Mouse (Mus musculus) thymus, adult 2 months (tissue): ENCODE measurements at regions not wholly inside any gene's neighbourhood (a gene's known extent, or its start where the extent isn't known, plus 50 kb on each side); places are given as distances from the start of the nearest gene placed in this dataset.

Source experiments
- DNase-seq: peaks from one replicate; pipeline ENCODE4 v3.0.0; 2021
- H3K27ac ChIP-seq: fragments of 200-500 bp; 2 replicates; pipeline ENCODE4 v1.5.1; 2012; ENCODE audit warnings: low read length, control low read depth; ENCODE audit not compliant: control insufficient read depth, insufficient read depth
- H3K27me3 ChIP-seq: fragments of 200-500 bp; 2 replicates; pipeline ENCODE4 v1.6.1; 2012; ENCODE audit warnings: mild to moderate bottlenecking, low read length, moderate library complexity, mixed read lengths; ENCODE audit not compliant: control insufficient read depth, insufficient read depth
- H3K36me3 ChIP-seq: fragments of 200-500 bp; 2 replicates; pipeline ENCODE4 v1.6.1; 2012; ENCODE audit warnings: mild to moderate bottlenecking, low read length, moderate library complexity; ENCODE audit not compliant: control insufficient read depth, insufficient read depth
- H3K4me1 ChIP-seq: fragments of 200-500 bp; replicated peaks from 2 replicates; pipeline ENCODE4 v1.6.1; 2012; ENCODE audit warnings: low read length; ENCODE audit not compliant: control insufficient read depth, insufficient read depth
- H3K4me3 ChIP-seq: fragments of 200-500 bp; 2 replicates; pipeline ENCODE4 v1.5.1; 2012; ENCODE audit warnings: mild to moderate bottlenecking, low read length, control low read depth, moderate library complexity; ENCODE audit not compliant: control insufficient read depth, insufficient read depth
- CTCF ChIP-seq: fragments of 200-500 bp; IDR thresholded peaks from 2 replicates; pipeline ENCODE4 v1.5.1; 2012; ENCODE audit warnings: mild to moderate bottlenecking, control low read depth, low read length, moderate library complexity, borderline replicate concordance; ENCODE audit not compliant: control insufficient read depth, poor library complexity, insufficient read depth; ENCODE audit errors: extremely low read depth
- POLR2A ChIP-seq: fragments of 200-500 bp; IDR thresholded peaks from 2 replicates; pipeline ENCODE4 v1.6.1; 2012; ENCODE audit warnings: mild to moderate bottlenecking, low read length, control low read depth, moderate library complexity; ENCODE audit not compliant: control insufficient read depth, poor library complexity, insufficient read depth; ENCODE audit errors: extremely low read depth
- WGBS: fragments of 180-500 bp; shearing (Covaris S2); methylation state at CpG from one replicate; pipeline ENCODE4 v1.1.7; 2018; 5-methylcytosine and 5-hydroxymethylcytosine counted together

GRCm38 (mm10) chr9:33289381-33289780, 653.4 kb downstream of the Ets1 start:
- no peak for DNase-seq
- WGBS = 91% methylated on average over 5 of the region's 5 CpGs
- H3K4me1 ChIP-seq = no peaks in the 10 kb centered on the region
- no peaks in the 10 kb centered on the region for H3K36me3 ChIP-seq
- TF ChIP-seq CTCF = no peak
- no peak for TF ChIP-seq POLR2A
- no peak overlapping the region for H3K27ac ChIP-seq
- no peak overlapping the region for H3K4me3 ChIP-seq
- H3K27me3 ChIP-seq = no peaks in the 10 kb centered on the region

- no peak for DNase-seq
- Histone ChIP-seq H3K4me3 (no peak overlapping the region), H3K4me1 (no peaks in the 10 kb centered on the region), H3K27me3 (no peaks in the 10 kb centered on the region), H3K36me3 (no peaks in the 10 kb centered on the region), H3K27ac (no peak overlapping the region)
- TF ChIP-seq POLR2A (no peak), CTCF (no peak)
These were observed 656.1 kb downstream of the Ets1 start for GRCm38 (mm10) chr9:33292116-33292515.

DNA sequence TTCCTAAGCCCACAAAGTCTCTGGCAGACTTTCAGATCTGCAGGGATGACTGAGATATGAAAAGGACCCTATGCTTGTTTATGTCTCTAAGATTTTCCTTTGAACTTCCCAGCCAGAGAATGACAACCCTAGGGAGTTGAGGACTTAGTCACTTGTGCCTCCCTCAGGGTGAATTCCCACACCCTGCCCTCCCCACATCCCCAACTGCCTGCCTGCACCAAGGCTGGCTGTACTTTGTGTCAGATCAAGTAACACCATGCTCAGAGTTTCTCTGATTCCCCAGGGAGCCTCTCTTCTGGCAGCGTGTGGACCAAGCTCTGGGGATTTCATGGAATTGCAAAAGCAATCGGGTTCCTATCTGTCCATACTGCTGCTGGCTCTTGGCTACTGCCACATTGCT, 659.9 kb downstream of the Ets1 start:
- no peak for DNase-seq
- no peak overlapping the region for H3K4me3 ChIP-seq
- H3K4me1 ChIP-seq = no peaks in the 10 kb centered on the region
- 25% methylated on average over 2 of the region's 2 CpGs for WGBS
- H3K27me3 ChIP-seq = no peaks in the 10 kb centered on the region
- no peak overlapping the region for H3K27ac ChIP-seq
- H3K36me3 ChIP-seq = no peaks in the 10 kb centered on the region
- TF ChIP-seq POLR2A = no peak
- no peak for TF ChIP-seq CTCF

- WGBS = 94% methylated on average over 1 of the region's 1 CpGs
- H3K36me3 ChIP-seq = no peaks in the 10 kb centered on the region
These were observed 683.6 kb downstream of the Ets1 start for GRCm38 (mm10) chr9:33319525-33320025.

GRCm38 (mm10) chr9:33327722-33328121, 691.7 kb downstream of the Ets1 start:
- H3K27ac ChIP-seq = no peak overlapping the region
- H3K4me1 ChIP-seq = no peaks in the 10 kb centered on the region
- no peak for TF ChIP-seq CTCF
- TF ChIP-seq POLR2A = no peak
- H3K27me3 ChIP-seq = no peaks in the 10 kb centered on the region
- H3K4me3 ChIP-seq = no peak overlapping the region
- no peaks in the 10 kb centered on the region for H3K36me3 ChIP-seq
- no peak for DNase-seq
- WGBS = 91% methylated on average over 2 of the region's 2 CpGs

More at GRCm38 (mm10) chr9:33319525-33320025, 683.6 kb downstream of the Ets1 start:
- no peak overlapping the region for H3K4me3 ChIP-seq
- no peak for TF ChIP-seq CTCF
- no peak for TF ChIP-seq POLR2A
- no peak for DNase-seq
- no peak overlapping the region for H3K27ac ChIP-seq
- H3K27me3 ChIP-seq = no peaks in the 10 kb centered on the region
- H3K4me1 ChIP-seq = no peaks in the 10 kb centered on the region

DNA sequence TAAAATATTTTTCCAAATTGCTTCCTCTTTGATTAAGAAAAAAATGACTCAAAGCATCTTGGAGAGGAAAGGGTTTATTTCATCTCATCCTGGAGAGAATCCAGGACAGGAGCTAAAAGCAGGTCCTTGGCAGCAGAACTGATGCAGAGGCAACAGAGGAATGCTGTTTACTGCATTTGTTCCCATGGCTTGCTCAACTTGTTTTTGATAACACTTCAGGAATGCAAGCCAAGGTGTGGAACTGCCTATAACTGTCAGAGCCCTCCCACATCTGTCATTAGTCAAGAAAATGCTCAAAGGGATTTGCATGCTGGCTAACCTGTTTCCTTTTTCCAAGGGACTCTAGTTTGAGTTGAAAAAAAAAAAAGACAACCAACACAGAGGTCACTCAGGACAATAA, 714.2 kb downstream of the Ets1 start:
- Histone ChIP-seq H3K27ac (no peak overlapping the region), H3K27me3 (no peaks in the 10 kb centered on the region), H3K4me3 (no peak overlapping the region), H3K4me1 (no peaks in the 10 kb centered on the region), H3K36me3 (no peaks in the 10 kb centered on the region)
- DNase-seq = no peak
- TF ChIP-seq CTCF = no peak
- no peak for TF ChIP-seq POLR2A

DNA sequence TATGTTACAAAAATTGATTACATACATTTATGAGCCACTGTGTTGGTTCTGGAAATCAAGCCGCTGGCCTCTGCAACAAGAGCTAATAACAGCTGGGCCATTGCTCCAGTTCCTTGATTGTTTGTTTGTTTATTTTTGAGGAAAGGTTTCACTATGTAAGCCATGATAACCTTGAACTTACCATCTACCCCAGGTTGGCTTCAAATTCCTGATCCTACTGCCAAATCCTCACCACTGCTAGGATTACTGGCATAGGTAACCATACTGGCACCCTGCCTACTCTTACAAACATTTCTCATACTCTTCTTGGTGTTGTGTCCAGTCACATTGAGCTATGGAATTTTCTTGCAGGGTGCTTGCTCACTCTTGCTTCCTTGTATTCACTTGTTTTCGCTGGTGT, 720.6 kb downstream of the Ets1 start:
- Histone ChIP-seq H3K36me3 (no peaks in the 10 kb centered on the region), H3K4me1 (no peaks in the 10 kb centered on the region), H3K27ac (no peak overlapping the region), H3K27me3 (no peaks in the 10 kb centered on the region), H3K4me3 (no peak overlapping the region)
- 79% methylated on average over 2 of the region's 2 CpGs for WGBS
- TF ChIP-seq CTCF = no peak
- no peak for TF ChIP-seq POLR2A
- no peak for DNase-seq
